Mouse (Mus musculus) kidney, embryonic 15.5 days (tissue): ENCODE measurements around the gene Pnpla2. TPM values are rescaled to one million over a fixed set of nuclear protein-coding genes. Genes with fewer than 3 reads are reported as not detected.

ENCODE experiments used
- ATAC-seq: fragments of 200-750 bp; cut with Nextera tagmentation; replicated peaks from 2 replicates; pipeline ENCODE4 v1.8.0; 2017; ENCODE audit warnings: moderate TSS enrichment; ENCODE audit not compliant: low FRiP score
- H3K27ac ChIP-seq: fragments of 300-500 bp; sonication (generic); 2 replicates; pipeline ENCODE4 v1.5.1; 2015; ENCODE audit warnings: mild to moderate bottlenecking, inconsistent platforms
- H3K27me3 ChIP-seq: fragments of 300-500 bp; sonication (generic); 2 replicates; pipeline ENCODE4 v1.6.1; 2015; ENCODE audit warnings: inconsistent platforms
- H3K36me3 ChIP-seq: fragments of 300-500 bp; sonication (generic); 2 replicates; pipeline ENCODE4 v1.6.1; 2015; ENCODE audit warnings: inconsistent platforms
- H3K4me1 ChIP-seq: fragments of 300-500 bp; sonication (generic); 2 replicates; pipeline ENCODE4 v1.6.1; 2015; ENCODE audit warnings: inconsistent platforms
- H3K4me2 ChIP-seq: fragments of 300-500 bp; sonication (generic); 2 replicates; pipeline ENCODE4 v1.6.1; 2015; ENCODE audit warnings: moderate library complexity, mild to moderate bottlenecking, inconsistent platforms
- H3K4me3 ChIP-seq: fragments of 300-500 bp; sonication (generic); replicated peaks from 2 replicates; pipeline ENCODE4 v1.5.1; 2015; ENCODE audit warnings: mild to moderate bottlenecking, inconsistent platforms
- H3K9ac ChIP-seq: fragments of 300-500 bp; sonication (generic); 2 replicates; pipeline ENCODE4 v1.6.1; 2015; ENCODE audit warnings: mild to moderate bottlenecking, inconsistent platforms
- H3K9me3 ChIP-seq: fragments of 300-500 bp; sonication (generic); replicated peaks from 2 replicates; pipeline ENCODE4 v1.6.1; 2016; ENCODE audit warnings: inconsistent platforms
- WGBS: fragments of 180-500 bp; shearing (Covaris S2); methylation state at CpG from one replicate; pipeline ENCODE4 v1.1.7; 2015; ENCODE audit warnings: mixed read lengths; 5-methylcytosine and 5-hydroxymethylcytosine counted together
- polyA plus RNA-seq: library from polyadenylated mRNA; unstranded; fragments of >200 nt; fragmentation: Nextera tagmentation; extraction: Ambion mirVana; gene quantifications from 2 replicates; pipeline ENCODE4 v1.2.1, GENCODE M21; 2015

Pnpla2 gene
- polyA plus RNA-seq, 1 experiment from 2014 or later: 41.7 TPM

DNA sequence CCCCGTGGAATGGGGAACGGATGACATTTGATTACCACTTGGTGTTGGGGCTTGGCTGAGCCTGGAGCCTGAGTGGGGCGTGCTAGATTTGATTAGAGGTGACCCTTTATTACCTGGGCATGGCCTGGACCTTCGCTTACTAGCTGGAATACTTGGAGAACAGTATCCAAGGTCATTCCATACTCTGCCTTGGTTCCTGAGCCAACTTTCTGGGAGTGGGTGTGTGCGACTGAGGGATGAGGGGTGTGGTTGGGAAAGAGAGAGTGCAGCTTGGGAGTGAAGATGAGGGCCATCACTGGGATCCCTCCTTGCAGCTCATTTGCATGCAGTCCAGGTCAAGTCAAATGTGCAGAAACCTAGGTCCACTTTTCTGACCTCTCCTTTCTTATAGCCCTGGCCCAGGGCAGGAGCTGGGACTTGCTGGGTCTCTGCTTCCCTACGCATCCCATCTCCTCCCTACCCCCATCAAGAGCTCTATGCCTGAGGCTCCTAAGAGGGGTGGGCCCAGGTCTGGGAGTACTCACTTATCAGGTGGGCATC, 28.2 kb downstream of the Pnpla2 start:
- no peak for ATAC-seq
- H3K27me3 ChIP-seq: peaks cover 16% of the 10 kb centered on the region

DNA sequence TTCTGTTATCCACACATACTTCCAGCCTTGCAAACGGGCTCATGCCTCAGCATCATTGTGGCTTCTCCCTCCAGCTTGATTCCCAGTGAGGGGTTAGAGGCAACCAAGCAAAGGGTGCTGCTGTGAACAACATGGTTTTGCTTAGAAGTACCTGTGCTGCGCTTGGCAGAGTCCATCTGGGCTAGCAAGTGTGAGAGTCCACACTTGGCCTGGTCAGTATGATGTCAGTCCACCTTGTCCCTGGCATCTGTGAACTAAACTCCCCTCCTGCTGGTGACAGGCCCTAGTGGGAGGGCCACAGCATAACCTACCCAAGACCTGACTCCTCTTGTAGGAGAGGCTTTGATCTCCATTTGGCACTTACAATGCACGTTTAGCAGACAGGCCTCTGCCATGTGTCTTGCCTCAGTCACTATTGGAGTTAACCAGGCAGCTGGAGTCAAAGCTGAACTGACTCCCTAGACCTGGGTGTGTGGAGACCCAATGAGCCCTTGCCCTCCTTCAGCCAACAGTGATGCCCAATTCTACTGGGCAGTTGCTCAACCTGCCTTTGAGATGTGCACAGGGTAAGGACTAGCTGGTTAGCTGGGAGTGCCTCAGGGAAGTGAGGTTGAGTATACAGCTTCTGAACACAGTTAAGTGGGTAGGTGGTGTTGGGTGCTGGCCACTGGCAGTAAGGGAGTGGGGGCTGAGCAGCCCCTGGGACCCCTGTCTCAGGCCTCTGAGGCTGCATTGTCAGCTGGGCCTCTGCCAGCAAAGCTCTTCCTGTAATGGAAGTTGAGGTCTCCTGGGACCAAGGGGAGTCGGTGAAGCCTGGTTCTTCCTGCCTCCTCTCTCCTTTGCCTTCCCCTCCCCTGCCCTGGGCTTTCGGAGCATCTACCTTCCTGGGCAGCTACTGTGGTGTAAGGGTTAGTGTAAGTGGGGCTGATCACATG, 29.5 kb downstream of the Pnpla2 start:
- Histone ChIP-seq H3K4me3 (no peak overlapping the region), H3K4me2 (no peak overlapping the region), H3K27ac (no peak overlapping the region), H3K9me3 (no peaks in the 10 kb centered on the region), H3K4me1 (peaks cover 33% of the 10 kb centered on the region), H3K36me3 (0 out of 2 replicates have a peak, but pooled peaks cover 8% of the 10 kb centered on the region), H3K27me3 (peaks cover 16% of the 10 kb centered on the region), H3K9ac (no peak overlapping the region)
- no peak for ATAC-seq
- WGBS: 61% methylated on average over 5 of the region's 5 CpGs

More for the DNA sequence above, 28.2 kb downstream of the Pnpla2 start:
- Histone ChIP-seq H3K4me2 (no peak overlapping the region), H3K9me3 (no peaks in the 10 kb centered on the region), H3K4me1 (peaks cover 38% of the 10 kb centered on the region), H3K9ac (no peak overlapping the region), H3K27ac (no peak overlapping the region), H3K4me3 (no peak overlapping the region), H3K36me3 (0 out of 2 replicates have a peak, but pooled peaks cover 4% of the 10 kb centered on the region)
- 82% methylated on average over 6 of the region's 6 CpGs for WGBS

DNA sequence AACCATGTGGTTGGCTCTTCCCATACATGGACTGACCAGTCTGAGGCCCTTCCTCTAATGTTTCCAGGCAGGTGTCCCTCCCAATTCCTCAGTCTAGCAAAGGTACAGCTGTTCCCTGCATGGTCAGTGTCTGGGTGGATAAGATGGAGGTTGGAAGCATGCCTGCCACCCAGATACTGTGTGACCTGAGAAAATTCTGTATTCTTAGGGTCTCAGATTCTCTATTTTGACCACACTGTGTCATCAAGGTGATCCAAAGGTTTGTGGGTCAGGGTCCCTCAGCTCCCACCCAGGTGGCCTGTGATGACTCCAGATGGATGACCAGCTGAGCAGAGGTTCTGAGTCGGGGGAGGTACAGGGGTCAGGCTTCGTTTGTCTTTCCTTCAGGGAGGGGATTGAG, 30.2 kb downstream of the Pnpla2 start:
- no peak for ATAC-seq
- Histone ChIP-seq H3K27ac (no peak overlapping the region), H3K4me2 (no peak overlapping the region), H3K9ac (no peak overlapping the region), H3K9me3 (no peaks in the 10 kb centered on the region), H3K4me3 (no peak overlapping the region), H3K36me3 (peaks cover 15% of the 10 kb centered on the region; the same call in 1 of the 2 replicates), H3K4me1 (peaks cover 33% of the 10 kb centered on the region), H3K27me3 (peaks cover 16% of the 10 kb centered on the region)
- WGBS: 59% methylated on average over 2 of the region's 2 CpGs

DNA sequence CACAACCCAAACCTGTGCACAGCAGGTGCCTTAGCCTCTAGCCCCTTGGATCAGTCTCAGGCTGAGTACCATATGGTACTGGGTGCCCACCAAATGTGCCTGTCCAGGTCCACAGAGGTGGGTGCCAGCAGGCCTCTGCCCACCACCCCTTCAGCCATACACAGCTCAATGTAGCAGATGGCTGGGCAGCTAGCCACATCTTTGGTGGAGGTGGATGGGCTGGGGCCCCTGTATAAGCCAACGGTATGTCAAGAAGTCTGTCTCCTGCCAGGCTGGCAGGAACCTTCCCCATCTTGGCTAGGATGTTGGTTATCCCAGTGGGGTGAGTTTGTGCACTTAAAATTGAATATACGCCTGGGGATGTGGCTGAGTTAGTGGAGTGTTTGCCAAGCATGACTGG, 30.6 kb downstream of the Pnpla2 start:
- 88% methylated on average over 2 of the region's 2 CpGs for WGBS
- peaks cover 15% of the 10 kb centered on the region; the same call in 1 of the 2 replicates for H3K36me3 ChIP-seq
- ATAC-seq: no peak
- no peak overlapping the region for H3K9ac ChIP-seq
- no peak overlapping the region for H3K4me3 ChIP-seq
- no peaks in the 10 kb centered on the region for H3K9me3 ChIP-seq
- peaks cover 29% of the 10 kb centered on the region for H3K4me1 ChIP-seq
- H3K4me2 ChIP-seq: no peak overlapping the region
- no peak overlapping the region for H3K27ac ChIP-seq
- peaks cover 16% of the 10 kb centered on the region for H3K27me3 ChIP-seq

DNA sequence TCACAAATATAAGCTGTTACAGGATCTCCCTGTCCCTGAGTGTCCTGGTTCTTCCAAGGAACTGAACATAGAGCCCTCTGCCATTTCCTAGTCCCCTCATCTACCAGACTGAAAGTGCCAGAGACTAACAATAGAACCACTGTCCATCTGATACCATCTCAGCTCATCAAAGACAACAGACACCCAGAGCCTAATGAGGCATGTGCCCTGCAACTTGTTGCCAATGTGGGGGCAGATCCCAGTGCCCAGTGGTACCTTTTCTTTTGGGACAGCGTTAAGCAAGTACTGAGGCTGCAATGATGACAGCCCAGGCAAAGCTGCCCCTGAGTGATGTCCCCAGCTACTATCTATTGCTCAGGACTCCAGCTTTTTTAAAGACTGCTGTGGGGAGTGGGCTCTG, 31.2 kb downstream of the Pnpla2 start:
- no peak for ATAC-seq
- Histone ChIP-seq H3K9me3 (no peaks in the 10 kb centered on the region), H3K36me3 (peaks cover 19% of the 10 kb centered on the region), H3K4me1 (peaks cover 23% of the 10 kb centered on the region), H3K9ac (no peak overlapping the region), H3K27ac (no peak overlapping the region), H3K4me2 (no peak overlapping the region), H3K4me3 (no peak overlapping the region), H3K27me3 (peaks cover 16% of the 10 kb centered on the region)
- WGBS: 73% methylated on average over 1 of the region's 1 CpGs

DNA sequence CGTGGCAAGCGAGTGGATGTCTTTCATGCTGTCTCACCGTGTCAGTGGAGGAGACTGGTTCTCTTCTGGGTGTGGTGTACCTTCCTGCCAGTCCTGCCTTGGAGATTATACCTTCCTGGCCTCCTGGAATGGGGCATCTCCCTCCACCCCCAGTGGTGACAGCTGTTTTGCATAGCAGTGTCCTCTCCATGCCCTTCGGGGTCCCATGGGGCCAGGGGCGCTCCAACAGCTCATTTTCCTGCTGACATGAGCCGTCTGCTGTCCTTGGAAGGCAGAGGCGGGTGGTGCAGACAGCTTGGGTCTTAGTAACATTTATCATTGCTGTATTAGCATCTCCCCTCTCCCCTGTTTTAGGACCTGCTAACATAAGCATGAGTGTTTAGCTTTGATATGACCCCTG, 32.1 kb downstream of the Pnpla2 start:
- H3K27ac ChIP-seq: no peak overlapping the region
- H3K4me3 ChIP-seq: no peak overlapping the region
- H3K9me3 ChIP-seq: no peaks in the 10 kb centered on the region
- peaks cover 14% of the 10 kb centered on the region for H3K4me1 ChIP-seq
- no peak overlapping the region for H3K9ac ChIP-seq
- H3K27me3 ChIP-seq: peaks cover 14% of the 10 kb centered on the region
- no peak overlapping the region for H3K4me2 ChIP-seq
- no peak for ATAC-seq
- peaks cover 28% of the 10 kb centered on the region for H3K36me3 ChIP-seq
- 68% methylated on average over 7 of the region's 7 CpGs for WGBS

DNA sequence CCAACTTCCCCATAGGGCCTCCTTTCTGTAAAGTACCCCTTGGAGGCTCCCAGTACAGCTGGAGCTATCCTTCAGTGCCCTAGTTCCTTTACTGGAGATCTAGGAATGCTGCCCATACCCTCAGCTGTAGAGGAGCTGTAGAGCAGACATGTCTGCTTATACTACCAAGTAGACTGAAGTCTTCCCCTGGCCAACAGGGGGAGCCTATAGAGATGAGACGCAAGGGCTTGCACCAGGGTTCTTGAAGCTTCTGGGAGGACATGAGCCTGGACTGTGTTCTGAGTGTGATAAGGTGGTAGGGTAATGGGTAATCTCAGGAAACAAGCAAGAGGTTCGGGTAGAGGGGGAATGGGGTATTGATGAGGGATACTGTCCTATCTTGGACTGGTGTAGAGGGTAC, 36.2 kb downstream of the Pnpla2 start:
- Histone ChIP-seq H3K36me3 (peaks cover 60% of the 10 kb centered on the region), H3K4me1 (no peaks in the 10 kb centered on the region), H3K27ac (no peak overlapping the region), H3K9me3 (no peaks in the 10 kb centered on the region), H3K4me3 (no peak overlapping the region), H3K27me3 (no peaks in the 10 kb centered on the region), H3K4me2 (no peak overlapping the region), H3K9ac (no peak overlapping the region)
- no peak for ATAC-seq
- WGBS: 86% methylated on average over 2 of the region's 2 CpGs

DNA sequence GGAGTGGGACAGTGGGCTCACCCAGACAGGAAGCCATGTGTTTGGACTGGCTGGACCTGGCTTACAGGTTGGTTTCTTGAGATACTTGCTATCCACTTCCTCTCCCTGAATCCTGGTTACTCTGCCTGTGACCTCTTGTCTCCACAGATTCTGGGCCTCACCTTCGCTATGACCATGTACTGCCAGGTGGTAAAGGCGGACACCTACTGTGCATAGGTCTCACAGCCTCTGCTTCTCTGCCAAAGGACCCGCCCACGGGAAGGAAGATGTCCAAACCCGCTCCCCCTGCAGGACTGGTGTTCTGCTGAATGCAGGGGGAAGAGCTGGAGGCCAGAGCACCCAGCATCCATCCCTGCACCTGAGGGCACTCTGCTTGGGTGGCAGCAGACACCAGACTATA, 37.7 kb downstream of the Pnpla2 start:
- H3K9me3 ChIP-seq: no peaks in the 10 kb centered on the region
- no peaks in the 10 kb centered on the region for H3K4me1 ChIP-seq
- no peak overlapping the region for H3K9ac ChIP-seq
- no peak for ATAC-seq
- H3K4me3 ChIP-seq: no peak overlapping the region
- H3K27me3 ChIP-seq: no peaks in the 10 kb centered on the region
- H3K4me2 ChIP-seq: no peak overlapping the region
- H3K27ac ChIP-seq: no peak overlapping the region
- peaks cover 56% of the 10 kb centered on the region for H3K36me3 ChIP-seq
- WGBS: 88% methylated on average over 5 of the region's 5 CpGs

DNA sequence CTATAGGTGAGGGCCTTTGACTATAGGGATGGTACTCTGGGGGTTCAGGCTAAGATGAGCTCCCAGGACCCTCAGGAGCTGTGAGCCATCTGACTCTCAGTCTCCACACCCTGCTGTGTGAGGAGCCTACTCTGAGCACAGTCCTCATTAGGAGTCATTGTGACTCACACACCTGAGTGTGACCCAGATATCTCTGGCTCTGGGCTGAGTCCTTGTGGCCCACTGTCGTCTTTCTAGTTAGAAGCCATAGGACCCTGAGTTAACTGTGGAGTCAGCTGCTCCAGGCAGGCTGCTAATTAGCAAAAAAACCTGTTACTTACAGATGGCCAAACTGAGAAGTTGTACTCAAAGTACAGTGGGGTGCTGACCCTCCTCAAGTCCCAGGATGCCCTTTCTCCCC, 38.7 kb downstream of the Pnpla2 start:
- Histone ChIP-seq H3K36me3 (peaks cover 57% of the 10 kb centered on the region), H3K27ac (no peak overlapping the region), H3K4me2 (no peak overlapping the region), H3K4me3 (no peak overlapping the region), H3K27me3 (no peaks in the 10 kb centered on the region), H3K9ac (no peak overlapping the region), H3K9me3 (no peaks in the 10 kb centered on the region), H3K4me1 (no peaks in the 10 kb centered on the region)
- no peak for ATAC-seq
- 90% methylated on average over 1 of the region's 1 CpGs for WGBS

DNA sequence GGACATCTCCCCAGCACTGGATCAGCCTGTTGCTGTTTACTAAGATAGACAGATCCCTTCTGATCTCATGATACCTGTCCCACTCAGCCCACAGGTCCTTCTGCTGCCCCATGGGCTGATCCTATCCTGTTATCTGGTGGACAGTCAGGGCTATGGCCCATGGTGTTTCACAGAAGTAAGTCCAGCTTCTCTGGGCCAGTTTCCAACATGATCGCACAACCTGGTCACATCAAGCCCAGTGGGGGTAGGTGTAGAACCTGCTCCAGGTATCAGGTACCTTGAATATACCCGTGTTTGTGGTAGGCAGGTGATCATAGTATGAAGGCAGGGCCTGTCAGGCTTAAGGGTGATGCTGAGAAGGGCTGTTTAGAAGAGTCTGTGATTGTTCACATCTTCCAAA, 40.4 kb downstream of the Pnpla2 start:
- no peak overlapping the region for H3K4me3 ChIP-seq
- ATAC-seq: no peak
- no peaks in the 10 kb centered on the region for H3K9me3 ChIP-seq
- no peak overlapping the region for H3K9ac ChIP-seq
- H3K4me1 ChIP-seq: no peaks in the 10 kb centered on the region
- no peak overlapping the region for H3K27ac ChIP-seq
- H3K27me3 ChIP-seq: no peaks in the 10 kb centered on the region
- peaks cover 53% of the 10 kb centered on the region for H3K36me3 ChIP-seq
- H3K4me2 ChIP-seq: no peak overlapping the region
- 84% methylated on average over 2 of the region's 2 CpGs for WGBS

DNA sequence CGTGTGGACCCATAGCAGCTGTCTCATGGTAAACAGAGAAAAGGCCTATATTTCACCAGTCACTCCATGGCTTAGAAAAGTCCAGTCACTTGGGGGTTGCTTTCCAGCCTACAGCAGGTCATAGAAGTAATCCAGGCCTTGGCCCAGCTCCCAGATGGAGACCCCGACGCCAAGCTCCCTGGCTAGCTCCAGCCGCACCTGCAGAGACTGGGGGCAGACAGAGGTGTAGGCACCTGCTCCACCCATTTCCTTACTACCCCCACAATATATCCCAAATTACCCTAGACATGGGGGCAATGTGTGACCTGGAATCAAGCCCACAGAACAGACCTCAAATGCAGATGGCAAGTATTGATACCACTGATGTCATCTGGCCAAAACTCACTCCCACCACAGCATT, 40.9 kb downstream of the Pnpla2 start:
- Histone ChIP-seq H3K9me3 (no peaks in the 10 kb centered on the region), H3K4me3 (no peak overlapping the region), H3K27me3 (no peaks in the 10 kb centered on the region), H3K27ac (no peak overlapping the region), H3K36me3 (peaks cover 56% of the 10 kb centered on the region), H3K4me1 (no peaks in the 10 kb centered on the region), H3K9ac (no peak overlapping the region), H3K4me2 (no peak overlapping the region)
- no peak for ATAC-seq
- 79% methylated on average over 4 of the region's 4 CpGs for WGBS

DNA sequence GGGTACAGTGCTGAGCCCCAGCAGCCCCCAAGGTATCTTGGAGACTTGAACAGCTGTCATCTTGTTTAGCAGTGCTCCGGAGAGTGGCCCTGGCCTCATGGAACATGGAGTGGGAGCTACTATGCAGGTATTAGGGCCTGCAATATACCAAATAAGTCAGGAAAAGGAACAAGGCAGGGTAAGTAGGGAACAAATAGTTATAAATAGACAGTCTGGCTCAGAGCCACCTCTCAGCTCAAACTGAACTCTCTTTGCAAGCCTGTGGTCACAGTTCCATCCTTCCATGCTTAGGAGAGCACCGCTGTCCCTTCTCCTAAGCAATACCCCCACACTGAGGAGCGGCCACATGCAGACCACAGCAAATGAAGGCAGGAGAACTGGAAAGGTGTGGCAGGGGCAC, 42.6 kb downstream of the Pnpla2 start:
- no peak overlapping the region for H3K4me2 ChIP-seq
- ATAC-seq: no peak
- no peaks in the 10 kb centered on the region for H3K27me3 ChIP-seq
- 93% methylated on average over 3 of the region's 3 CpGs for WGBS
- H3K36me3 ChIP-seq: peaks cover 42% of the 10 kb centered on the region
- no peak overlapping the region for H3K27ac ChIP-seq
- no peaks in the 10 kb centered on the region for H3K9me3 ChIP-seq
- H3K4me3 ChIP-seq: no peak overlapping the region
- H3K4me1 ChIP-seq: no peaks in the 10 kb centered on the region
- H3K9ac ChIP-seq: no peak overlapping the region
